Mouse (Mus musculus) CD4-positive naive resting alpha-beta T cell, adult 57 days (primary cell): ENCODE results near the gene Olfr459. TPM values are rescaled to one million over a fixed set of nuclear protein-coding genes. Genes with fewer than 3 reads are reported as not detected.

Experiments
- total RNA-seq: library from RNA; stranded (reverse); gene quantifications from one replicate; pipeline ENCODE4 v1.2.4, GENCODE M21; 2023

Gene Olfr459
- total RNA-seq, result not detected

DNA sequence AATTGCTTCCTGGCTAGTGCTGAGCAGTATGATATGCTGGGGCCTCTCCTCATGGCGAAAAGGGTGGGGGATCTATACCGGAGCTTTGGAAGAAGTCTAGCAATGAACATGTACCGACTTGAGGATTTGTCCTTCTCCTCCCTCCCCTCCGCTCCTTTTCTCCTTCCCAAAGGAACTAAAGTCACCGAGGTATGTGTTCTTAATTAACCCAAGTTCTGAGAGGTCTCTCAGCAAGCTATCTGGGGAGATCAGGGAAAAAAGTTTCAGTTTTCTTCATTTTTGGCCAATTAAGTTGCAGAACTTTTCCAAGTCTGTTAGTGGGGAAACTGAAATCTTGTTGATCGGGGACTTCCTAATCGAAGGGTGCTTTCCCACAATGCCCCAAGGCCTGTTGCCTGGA, at the start of gene Olfr459:
Gene Olfr459, minus strand, starts transcription at position 101 of the 400 bp plus-strand sequence.

Other genes starting within 250 kb of the Olfr459 start
- 47.9 TPM for gene Ephb6, start 169.7 kb downstream of the Olfr459 start, total RNA-seq
- not detected for gene Trpv6, start 138.8 kb downstream of the Olfr459 start, total RNA-seq
- gene Trpv5, start 94.4 kb downstream of the Olfr459 start, total RNA-seq, result not detected
- gene Llcfc1, start 90.7 kb downstream of the Olfr459 start, total RNA-seq, result not detected
- not detected for gene Kel, start 70.8 kb downstream of the Olfr459 start, total RNA-seq
- gene Pip, start 72.4 kb upstream of the Olfr459 start, total RNA-seq, result not detected
- not detected for gene Sval2, start 77.8 kb upstream of the Olfr459 start, total RNA-seq
- not detected for gene Sval1, start 176.5 kb upstream of the Olfr459 start, total RNA-seq
- not detected for gene Sval3, start 193.0 kb upstream of the Olfr459 start, total RNA-seq